Mouse (Mus musculus) kidney, postnatal 0 days (tissue): ENCODE data around the gene Creb3l4. TPM values are rescaled to one million over a fixed set of nuclear protein-coding genes. Genes with fewer than 3 reads are reported as not detected.

Experiments
- ATAC-seq: fragments of 200-750 bp; cut with Nextera tagmentation; replicated peaks from 2 replicates; pipeline ENCODE4 v1.8.0; 2017; ENCODE audit warnings: low read depth, moderate number of reproducible peaks, moderate TSS enrichment, moderate library complexity; ENCODE audit not compliant: low FRiP score
- DNase-seq: peaks from one replicate; pipeline ENCODE4 v3.0.0-alpha.2; 2016; ENCODE audit warnings: low spot score
- H3K27ac ChIP-seq: fragments of 300-500 bp; sonication (generic); 2 replicates; pipeline ENCODE4 v1.5.1; 2014; ENCODE audit warnings: mild to moderate bottlenecking
- H3K27me3 ChIP-seq: fragments of 300-500 bp; sonication (generic); 2 replicates; pipeline ENCODE4 v1.6.1; 2014; ENCODE audit warnings: low read length, mixed read lengths; ENCODE audit not compliant: insufficient read depth
- H3K36me3 ChIP-seq: fragments of 300-500 bp; sonication (generic); 2 replicates; pipeline ENCODE4 v1.6.1; 2014; ENCODE audit warnings: low read length, mixed read lengths; ENCODE audit not compliant: insufficient read depth
- H3K4me1 ChIP-seq: fragments of 300-500 bp; sonication (generic); replicated peaks from 2 replicates; pipeline ENCODE4 v1.6.1; 2014; ENCODE audit warnings: antibody characterized with exemption, low read length, mixed read lengths; ENCODE audit not compliant: insufficient read depth
- H3K4me2 ChIP-seq: fragments of 300-500 bp; sonication (generic); 2 replicates; pipeline ENCODE4 v1.6.1; 2014; ENCODE audit warnings: mild to moderate bottlenecking, low read length, moderate library complexity, mixed read lengths
- H3K4me3 ChIP-seq: fragments of 300-500 bp; sonication (generic); replicated peaks from 2 replicates; pipeline ENCODE4 v1.5.1; 2014; ENCODE audit warnings: low read depth, low read length
- H3K9ac ChIP-seq: fragments of 300-500 bp; sonication (generic); 2 replicates; pipeline ENCODE4 v1.6.1; 2014; ENCODE audit warnings: low read depth, low read length
- H3K9me3 ChIP-seq: fragments of 300-500 bp; sonication (generic); replicated peaks from 2 replicates; pipeline ENCODE4 v1.6.1; 2016; ENCODE audit warnings: low read length, inconsistent platforms, mixed read lengths
- CTCF ChIP-seq: IDR thresholded peaks from 2 replicates; pipeline ENCODE4 v1.5.1; 2016; ENCODE audit warnings: antibody characterized with exemption, low read depth, mild to moderate bottlenecking, moderate library complexity
- WGBS: fragments of 180-500 bp; shearing (Covaris S2); extraction: QIAGEN DNeasy Blood & Tissue Kit; methylation state at CpG from one replicate; pipeline ENCODE4 v1.1.7; 2014; 5-methylcytosine and 5-hydroxymethylcytosine counted together
- polyA plus RNA-seq: library from polyadenylated mRNA; unstranded; fragments of >200 nt; fragmentation: Nextera tagmentation; extraction: Ambion mirVana; gene quantifications from 2 replicates; pipeline ENCODE4 v1.2.1, GENCODE M21; 2015

Gene Creb3l4
- polyA plus RNA-seq, 1 experiment from 2014 or later, result 4.0 TPM

- no peak for DNase-seq
Measured at GRCm38 (mm10) chr3:90241251-90241650, 2.1 kb downstream of the Creb3l4 start.

DNA sequence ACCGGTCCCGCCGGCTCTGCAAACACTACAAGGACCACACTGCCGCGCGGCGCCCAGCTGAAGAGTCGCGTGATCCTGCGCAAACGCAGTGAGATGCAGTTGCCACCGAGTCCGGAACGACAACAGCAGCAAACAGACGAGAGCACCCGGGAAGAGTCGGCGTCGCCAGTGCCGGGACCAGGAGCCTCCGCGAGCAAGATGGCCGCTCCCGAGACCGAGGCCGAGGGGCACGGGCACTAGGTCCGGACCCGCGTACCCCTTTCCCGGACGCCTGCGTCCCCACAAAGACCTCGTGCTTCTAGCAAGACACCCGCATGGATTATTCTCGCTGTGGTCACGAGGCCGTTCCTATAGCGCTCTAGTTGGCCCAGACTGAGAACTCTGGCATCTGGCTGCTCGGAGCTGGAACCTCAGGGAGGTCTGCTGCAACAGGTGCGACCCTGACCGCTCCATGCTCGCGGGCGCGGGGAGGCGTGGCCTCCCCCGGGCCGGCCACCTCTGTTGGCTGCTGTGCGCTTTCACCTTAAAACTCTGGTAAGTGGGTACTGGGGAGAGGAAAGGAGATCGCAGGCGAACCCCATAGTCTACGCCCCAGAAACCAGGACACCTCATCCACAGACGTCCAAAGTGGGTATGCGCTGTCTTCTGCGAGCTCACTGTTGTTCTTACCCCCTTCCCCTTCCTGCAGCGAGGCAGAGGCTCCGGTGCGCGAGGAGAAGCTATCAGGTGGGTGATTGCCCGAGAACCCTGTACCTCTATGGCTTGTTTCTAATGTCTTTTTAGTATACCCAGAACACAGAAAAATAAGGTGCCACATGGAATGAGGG is 11.6 kb downstream of the Creb3l4 start, which contains the start of gene Jtb:
Gene Jtb (plus strand): TSS at position 91 of the 827 bp plus-strand sequence.
- ATAC-seq, result peak; percentile 97

More at GRCm38 (mm10) chr3:90241251-90241650, 2.1 kb downstream of the Creb3l4 start:
- 0 out of 2 replicates have a peak, but pooled peaks have one; percentile 51 for ATAC-seq
- H3K4me3 ChIP-seq, result no peak overlapping the region
- H3K36me3 ChIP-seq, result 0 out of 2 replicates have a peak, but pooled peaks cover 5% of the 10 kb centered on the region
- WGBS, result 96% methylated on average over 2 of the region's 2 CpGs
- no peak overlapping the region for H3K9ac ChIP-seq
- H3K27ac ChIP-seq, result no peak overlapping the region
- no peaks in the 10 kb centered on the region for H3K9me3 ChIP-seq
- H3K4me1 ChIP-seq, result no peaks in the 10 kb centered on the region
- H3K27me3 ChIP-seq, result no peaks in the 10 kb centered on the region
- TF ChIP-seq CTCF, result no peak
- H3K4me2 ChIP-seq, result no peak overlapping the region

GRCm38 (mm10) chr3:90231075-90231474 is 12.2 kb downstream of the Creb3l4 start:
- DNase-seq, result no peak
- Histone ChIP-seq H3K36me3 (peaks cover 5% of the 10 kb centered on the region; the same call in 1 of the 2 replicates), H3K9ac (peak overlapping the region; percentile 75; the same call in 1 of the 2 replicates), H3K4me3 (peak overlapping the region; percentile 57), H3K4me1 (no peaks in the 10 kb centered on the region), H3K27me3 (no peaks in the 10 kb centered on the region), H3K27ac (no peak overlapping the region), H3K9me3 (no peaks in the 10 kb centered on the region), H3K4me2 (peak overlapping the region; percentile 68)
- no peak for TF ChIP-seq CTCF
- WGBS, result 12% methylated on average over 8 of the region's 8 CpGs
- no peak for ATAC-seq

More for the DNA sequence above, 11.6 kb downstream of the Creb3l4 start, which contains the start of gene Jtb:
- under 1% methylated on average over 61 of the region's 61 CpGs for WGBS
- H3K36me3 ChIP-seq, result peaks cover 7% of the 10 kb centered on the region; the same call in 1 of the 2 replicates
- peak; percentile 97 for DNase-seq
- H3K27me3 ChIP-seq, result no peaks in the 10 kb centered on the region
- H3K27ac ChIP-seq, result peak within 1 kb of the TSS; percentile 94
- H3K9me3 ChIP-seq, result no peaks in the 10 kb centered on the region
- H3K4me2 ChIP-seq, result peak within 1 kb of the TSS; percentile 68
- H3K4me3 ChIP-seq, result peak within 1 kb of the TSS; percentile 57
- H3K9ac ChIP-seq, result peak within 1 kb of the TSS; percentile 75
- TF ChIP-seq CTCF, result no peak
- no peaks in the 10 kb centered on the region for H3K4me1 ChIP-seq

DNA sequence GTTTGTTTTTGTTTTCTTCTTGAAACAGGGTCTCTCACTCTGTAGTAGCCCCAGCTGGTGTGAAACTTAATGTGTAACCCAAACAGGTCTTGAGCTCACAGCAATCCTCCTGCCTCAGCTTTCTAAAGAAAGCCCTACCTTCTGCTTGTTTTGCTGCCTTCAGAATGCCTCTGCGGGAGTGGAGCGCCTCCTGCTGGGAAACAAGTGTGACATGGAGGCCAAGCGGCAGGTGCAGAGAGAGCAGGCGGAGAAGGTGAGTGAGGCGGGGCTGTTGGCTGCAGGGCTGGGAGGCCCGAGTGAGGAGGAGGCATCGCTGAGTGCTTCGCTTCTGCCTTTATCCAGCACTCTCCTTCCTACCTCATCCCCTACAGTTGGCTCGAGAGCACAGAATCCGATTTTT is 19.0 kb downstream of the Creb3l4 start:
- no peak overlapping the region for H3K27ac ChIP-seq
- WGBS, result 85% methylated on average over 10 of the region's 10 CpGs
- no peak for TF ChIP-seq CTCF
- H3K4me3 ChIP-seq, result no peak overlapping the region
- no peak overlapping the region for H3K9ac ChIP-seq
- no peak for ATAC-seq
- no peaks in the 10 kb centered on the region for H3K27me3 ChIP-seq
- H3K9me3 ChIP-seq, result no peaks in the 10 kb centered on the region
- H3K36me3 ChIP-seq, result peaks cover 12% of the 10 kb centered on the region
- H3K4me2 ChIP-seq, result no peak overlapping the region
- H3K4me1 ChIP-seq, result peaks cover 13% of the 10 kb centered on the region; the same call in 1 of the 2 replicates
- no peak for DNase-seq

GRCm38 (mm10) chr3:90222941-90223340 is 20.4 kb downstream of the Creb3l4 start:
- no peak overlapping the region for H3K4me2 ChIP-seq
- H3K27me3 ChIP-seq, result no peaks in the 10 kb centered on the region
- peaks cover 13% of the 10 kb centered on the region; the same call in 1 of the 2 replicates for H3K4me1 ChIP-seq
- H3K9ac ChIP-seq, result no peak overlapping the region
- no peak overlapping the region for H3K4me3 ChIP-seq
- H3K9me3 ChIP-seq, result no peaks in the 10 kb centered on the region
- 50% methylated on average over 3 of the region's 3 CpGs for WGBS
- H3K36me3 ChIP-seq, result peaks cover 12% of the 10 kb centered on the region
- DNase-seq (peak; percentile 51), ATAC-seq (0 out of 2 replicates have a peak, but pooled peaks have one; percentile 8)
- H3K27ac ChIP-seq, result 0 out of 2 replicates have a peak overlapping the region, but pooled peaks have one; percentile 2
- TF ChIP-seq CTCF, result no peak

DNA sequence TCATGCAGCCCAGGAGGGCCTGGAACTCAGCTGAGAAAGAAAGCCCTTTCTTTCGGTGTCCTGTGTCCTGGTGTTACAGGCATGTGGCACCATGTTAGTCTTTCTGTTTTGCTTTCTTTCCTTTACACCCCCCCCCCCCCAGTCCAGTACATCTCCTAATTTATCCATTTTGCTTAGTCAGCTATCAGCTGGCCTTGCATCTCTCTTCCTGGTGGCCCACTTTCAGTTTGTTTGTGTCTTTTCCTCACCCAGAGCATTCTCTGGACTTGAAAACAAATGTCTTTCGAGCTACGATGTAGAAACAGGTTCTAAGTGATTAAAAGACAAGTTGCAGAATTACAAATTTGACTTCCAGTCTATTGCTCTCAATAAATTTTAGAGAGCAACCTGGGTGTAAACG is 20.9 kb downstream of the Creb3l4 start:
- Histone ChIP-seq H3K36me3 (peaks cover 12% of the 10 kb centered on the region), H3K27me3 (no peaks in the 10 kb centered on the region), H3K9ac (no peak overlapping the region), H3K4me1 (peaks cover 13% of the 10 kb centered on the region; the same call in 1 of the 2 replicates), H3K4me2 (no peak overlapping the region), H3K9me3 (no peaks in the 10 kb centered on the region), H3K4me3 (no peak overlapping the region), H3K27ac (no peak overlapping the region)
- DNase-seq, result no peak
- WGBS, result 72% methylated on average over 4 of the region's 4 CpGs
- no peak for ATAC-seq
- TF ChIP-seq CTCF, result no peak
